Mouse (Mus musculus) heart, postnatal 0 days (tissue): ENCODE data around the gene Stat5a. TPM values are rescaled to one million over a fixed set of nuclear protein-coding genes. Genes with fewer than 3 reads are reported as not detected.

Experiments used
- ATAC-seq: fragments of 200-750 bp; cut with Nextera tagmentation; 2 replicates; pipeline ENCODE4 v1.8.0; 2017; ENCODE audit warnings: low read depth, moderate number of reproducible peaks, moderate library complexity; ENCODE audit not compliant: insufficient read depth
- DNase-seq: peaks from one replicate; pipeline ENCODE4 v3.0.0-alpha.2; 2016; ENCODE audit warnings: low spot score
- H3K27ac ChIP-seq: fragments of 300-500 bp; sonication (generic); 2 replicates; pipeline ENCODE4 v1.5.1; 2014; ENCODE audit warnings: low read depth, mild to moderate bottlenecking
- H3K27me3 ChIP-seq: fragments of 300-500 bp; sonication (generic); 2 replicates; pipeline ENCODE4 v1.6.1; 2014; ENCODE audit warnings: low read length, mixed read lengths; ENCODE audit not compliant: control insufficient read depth, insufficient read depth
- H3K36me3 ChIP-seq: fragments of 300-500 bp; sonication (generic); replicated peaks from 2 replicates; pipeline ENCODE4 v1.6.1; 2014; ENCODE audit warnings: low read length, mixed read lengths; ENCODE audit not compliant: control insufficient read depth, insufficient read depth
- H3K4me1 ChIP-seq: fragments of 300-500 bp; sonication (generic); 2 replicates; pipeline ENCODE4 v1.6.1; 2014; ENCODE audit warnings: antibody characterized with exemption; ENCODE audit not compliant: control insufficient read depth, insufficient read depth
- H3K4me2 ChIP-seq: fragments of 300-500 bp; sonication (generic); 2 replicates; pipeline ENCODE4 v1.6.1; 2014; ENCODE audit warnings: low read depth, mild to moderate bottlenecking, low read length, moderate library complexity
- H3K4me3 ChIP-seq: fragments of 300-500 bp; sonication (generic); 2 replicates; pipeline ENCODE4 v1.5.1; 2014; ENCODE audit warnings: low read depth, low read length
- H3K9ac ChIP-seq: fragments of 300-500 bp; sonication (generic); replicated peaks from 2 replicates; pipeline ENCODE4 v1.6.1; 2014; ENCODE audit warnings: low read depth, low read length, mixed read lengths
- H3K9me3 ChIP-seq: fragments of 300-500 bp; sonication (generic); replicated peaks from 2 replicates; pipeline ENCODE4 v1.6.1; 2016; ENCODE audit warnings: low read length; ENCODE audit not compliant: control insufficient read depth
- CTCF ChIP-seq: IDR thresholded peaks from 2 replicates; pipeline ENCODE4 v1.5.1; 2016; ENCODE audit warnings: antibody characterized with exemption, control low read depth, low read depth
- EP300 ChIP-seq: IDR thresholded peaks from 2 replicates; pipeline ENCODE4 v1.6.1; 2016; ENCODE audit warnings: antibody characterized with exemption, low read depth
- WGBS: fragments of 180-500 bp; shearing (Covaris S2); extraction: QIAGEN DNeasy Blood & Tissue Kit; methylation state at CpG from one replicate; pipeline ENCODE4 v1.1.7; 2014; 5-methylcytosine and 5-hydroxymethylcytosine counted together
- polyA plus RNA-seq: library from polyadenylated mRNA; unstranded; fragments of >200 nt; fragmentation: Nextera tagmentation; extraction: Ambion mirVana; gene quantifications from 2 replicates; pipeline ENCODE4 v1.2.1, GENCODE M21; 2015
- total RNA-seq: library from RNA; depleted of rRNA; stranded (reverse); fragments of >200 nt; gene quantifications from 2 replicates; pipeline ENCODE4 v1.2.3, GENCODE M21; 2014; ENCODE audit warnings: low replicate concordance

The Stat5a gene
- total and polyA plus RNA-seq, 2 experiments from 2014 or later = 11.7 to 12.6 TPM

DNA sequence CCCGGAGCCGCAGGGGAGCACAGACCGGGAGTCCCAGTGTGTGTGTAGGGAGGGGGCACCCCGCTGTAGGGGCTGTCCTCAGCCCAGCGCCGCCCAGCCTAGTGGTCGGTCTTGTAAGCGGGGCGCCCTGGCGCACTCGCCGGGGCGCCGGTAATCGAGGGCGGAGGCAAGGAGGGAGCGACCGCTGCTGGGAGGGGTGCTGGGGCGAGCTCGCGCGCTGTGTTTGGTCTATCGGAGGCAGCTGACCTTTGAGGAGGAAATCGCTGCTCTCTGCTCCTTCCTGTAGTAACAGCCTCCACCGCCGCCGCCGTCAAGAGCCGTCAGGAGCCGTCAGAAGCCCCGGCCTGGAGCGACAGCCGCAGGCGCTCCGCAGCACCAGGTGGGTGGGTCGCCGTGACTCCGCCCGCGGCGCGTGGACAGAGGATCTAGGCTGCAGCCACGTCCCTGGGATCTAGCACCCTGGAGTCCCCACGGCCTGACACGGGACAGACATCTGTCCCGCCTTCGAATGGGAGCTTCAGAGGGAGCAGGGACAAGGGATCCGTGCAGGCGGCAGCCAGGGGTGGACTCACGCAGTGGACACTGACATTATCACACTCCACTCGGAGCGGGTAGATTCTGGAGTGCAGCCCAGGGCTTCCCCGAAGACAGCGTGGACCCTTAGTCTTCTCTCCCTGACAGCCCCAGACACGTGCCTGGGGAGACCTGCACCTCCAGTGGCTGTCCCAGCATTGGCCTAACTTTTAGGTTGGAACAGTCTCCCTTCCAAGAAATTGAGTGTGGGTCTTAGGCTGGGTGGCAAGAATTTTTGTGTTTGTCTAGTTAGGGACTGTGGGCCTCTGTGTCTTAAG is 1.3 kb downstream of the Stat5a start:
- Histone ChIP-seq H3K36me3 (peaks cover 7% of the 10 kb centered on the region), H3K9me3 (no peaks in the 10 kb centered on the region), H3K4me2 (peak overlapping the region; percentile 65), H3K4me1 (peaks cover 11% of the 10 kb centered on the region), H3K4me3 (peak overlapping the region; percentile 50), H3K9ac (peak overlapping the region; percentile 62), H3K27ac (peak overlapping the region; percentile 64), H3K27me3 (peaks cover 3% of the 10 kb centered on the region; the same call in 1 of the 2 replicates)
- TF ChIP-seq CTCF (no peak), EP300 (no peak)
- 1% methylated on average over 55 of the region's 55 CpGs for WGBS
- DNase-seq (peak; percentile 95), ATAC-seq (peak; percentile 92)

DNA sequence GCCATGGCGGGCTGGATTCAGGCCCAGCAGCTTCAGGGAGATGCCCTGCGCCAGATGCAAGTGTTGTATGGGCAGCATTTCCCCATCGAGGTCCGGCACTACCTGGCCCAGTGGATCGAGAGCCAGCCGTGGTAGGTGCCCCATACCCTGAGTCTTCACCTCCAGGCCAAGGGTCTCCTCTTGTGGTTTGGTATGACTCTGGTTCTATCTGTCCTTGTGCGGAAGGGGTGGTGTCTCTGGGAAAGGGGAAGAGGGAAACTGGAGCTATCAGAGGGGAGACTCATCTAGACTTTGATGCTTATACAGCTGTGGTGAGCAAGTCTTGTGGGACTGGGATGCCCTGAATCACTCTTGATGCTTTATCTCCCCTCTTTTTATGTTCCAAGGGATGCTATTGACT is 2.2 kb downstream of the Stat5a start:
- Histone ChIP-seq H3K27ac (no peak overlapping the region), H3K4me1 (peaks cover 11% of the 10 kb centered on the region), H3K27me3 (peaks cover 3% of the 10 kb centered on the region; the same call in 1 of the 2 replicates), H3K4me2 (peak overlapping the region; percentile 65), H3K9ac (no peak overlapping the region; the same call in 1 of the 2 replicates), H3K9me3 (no peaks in the 10 kb centered on the region), H3K36me3 (peaks cover 11% of the 10 kb centered on the region), H3K4me3 (no peak overlapping the region)
- ATAC-seq (no peak), DNase-seq (no peak)
- WGBS = 89% methylated on average over 7 of the region's 7 CpGs
- TF ChIP-seq CTCF (no peak), EP300 (no peak)

DNA sequence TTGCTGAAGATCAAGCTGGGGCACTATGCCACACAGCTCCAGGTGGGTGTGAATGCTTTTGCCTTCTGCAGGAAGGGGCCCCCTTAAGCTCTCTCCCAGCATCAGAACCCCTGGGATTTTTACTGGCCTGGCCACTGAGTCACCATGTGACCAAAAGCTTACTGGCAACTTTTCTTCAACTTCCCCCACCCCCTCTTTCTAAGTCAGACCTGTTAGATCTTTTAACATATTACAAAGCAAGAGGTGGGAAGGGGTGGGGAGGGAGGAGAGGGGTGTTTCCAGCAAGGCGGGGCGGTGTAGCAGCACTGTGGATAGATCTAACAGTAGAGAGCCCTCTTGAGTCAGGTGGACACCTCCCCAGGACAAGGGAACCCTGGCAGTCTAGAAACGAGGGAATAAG is 2.7 kb downstream of the Stat5a start:
- no peak for ATAC-seq
- no peak for DNase-seq
- Histone ChIP-seq H3K9me3 (no peaks in the 10 kb centered on the region), H3K27me3 (no peaks in the 10 kb centered on the region), H3K4me2 (no peak overlapping the region), H3K4me1 (peaks cover 11% of the 10 kb centered on the region), H3K27ac (no peak overlapping the region), H3K4me3 (no peak overlapping the region), H3K36me3 (peaks cover 11% of the 10 kb centered on the region), H3K9ac (no peak overlapping the region)
- WGBS = 61% methylated on average over 3 of the region's 3 CpGs
- TF ChIP-seq EP300 (no peak), CTCF (no peak)

DNA sequence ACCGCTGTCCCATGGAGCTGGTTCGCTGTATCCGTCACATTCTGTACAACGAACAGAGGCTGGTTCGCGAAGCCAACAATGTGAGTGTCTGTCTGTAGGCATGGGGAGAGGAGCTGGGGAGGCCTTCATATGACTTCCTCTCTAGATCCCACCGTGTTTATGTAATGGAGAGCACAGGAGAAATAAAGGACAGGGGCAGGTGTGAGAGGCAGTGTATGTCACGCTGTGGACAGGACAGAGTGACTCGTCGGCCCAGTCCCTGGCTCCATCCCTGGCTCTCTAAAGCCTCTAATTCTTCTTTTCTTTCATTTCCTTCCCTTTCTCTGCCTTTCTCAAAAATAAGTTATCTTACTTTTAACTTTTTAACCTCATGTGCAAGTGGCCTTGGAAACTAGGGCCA is 4.0 kb downstream of the Stat5a start:
- Histone ChIP-seq H3K4me2 (no peak overlapping the region), H3K9ac (no peak overlapping the region), H3K36me3 (peaks cover 11% of the 10 kb centered on the region), H3K4me3 (no peak overlapping the region), H3K9me3 (no peaks in the 10 kb centered on the region), H3K27ac (no peak overlapping the region), H3K4me1 (peaks cover 11% of the 10 kb centered on the region), H3K27me3 (no peaks in the 10 kb centered on the region)
- DNase-seq = no peak
- WGBS = 90% methylated on average over 10 of the region's 10 CpGs
- ATAC-seq = no peak
- TF ChIP-seq CTCF = no peak
- TF ChIP-seq EP300 = no peak

DNA sequence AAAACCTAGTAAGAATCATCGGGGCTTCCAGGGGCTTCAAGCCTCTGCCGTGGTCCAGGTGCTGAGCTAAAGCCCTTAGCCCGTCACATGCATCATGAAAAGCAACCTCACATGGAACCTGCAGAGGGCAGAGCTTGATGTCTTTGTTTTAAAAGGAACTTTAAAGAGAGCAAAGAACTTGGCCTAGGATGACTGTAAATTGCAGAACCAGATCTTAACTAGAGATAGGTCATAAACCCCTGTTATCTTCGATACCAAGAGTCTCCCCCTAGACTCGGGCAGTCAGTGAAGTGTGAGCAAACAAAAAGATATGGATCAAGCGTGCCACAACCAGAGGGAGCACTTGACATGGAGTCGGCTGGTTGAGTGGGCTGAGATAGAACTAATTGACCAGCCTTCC is 6.5 kb downstream of the Stat5a start:
- Histone ChIP-seq H3K9me3 (no peaks in the 10 kb centered on the region), H3K9ac (no peak overlapping the region), H3K4me1 (peaks cover 5% of the 10 kb centered on the region; the same call in 1 of the 2 replicates), H3K4me3 (no peak overlapping the region), H3K27ac (no peak overlapping the region), H3K4me2 (no peak overlapping the region), H3K36me3 (peaks cover 11% of the 10 kb centered on the region), H3K27me3 (no peaks in the 10 kb centered on the region)
- ATAC-seq = no peak
- no peak for DNase-seq
- TF ChIP-seq CTCF = no peak
- TF ChIP-seq EP300 = no peak
- 61% methylated on average over 7 of the region's 7 CpGs for WGBS
